Mouse (Mus musculus): ENCODE results near the gene Rps6kb2. TPM values are rescaled to one million over a fixed set of nuclear protein-coding genes. Genes with fewer than 3 reads are reported as not detected.

The Rps6kb2 gene
- polyA plus RNA-seq, 1 experiment, result 35.9 TPM

DNA sequence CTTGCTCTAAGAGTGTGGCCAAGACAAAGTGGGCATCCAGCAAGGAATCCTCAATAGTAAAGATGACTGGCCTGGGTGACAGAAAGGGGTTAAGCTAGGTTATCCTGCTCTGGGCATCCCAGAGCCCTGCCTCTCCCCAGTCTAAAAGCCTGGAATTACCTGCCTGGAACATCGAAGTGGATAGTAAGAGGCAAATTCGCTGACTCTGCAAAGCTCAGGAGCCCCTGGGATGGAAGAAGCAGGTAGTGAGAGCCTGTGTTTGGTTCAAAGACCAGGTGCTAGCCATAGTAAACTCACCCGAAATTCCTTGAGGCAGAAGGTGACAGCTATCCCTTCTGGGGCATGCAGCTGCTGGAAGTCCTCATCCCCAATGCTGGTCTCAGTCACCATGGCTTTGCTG, 34.0 kb upstream of the Rps6kb2 start:
- TF ChIP-seq CTCF (IDR thresholded peaks at IDR 0.05; ENCODE audit: borderline replicate concordance, insufficient read depth, low read length) (no peak), POLR2A (IDR thresholded peaks at IDR 0.05; ENCODE audit: low read depth, low read length) (0 out of 2 replicates have a peak, but pooled peaks have one; percentile 11)
- Histone ChIP-seq H3K27ac (ENCODE audit: insufficient read depth, low read length) (no peak overlapping the region), H3K4me3 (ENCODE audit: insufficient read depth, low read length) (no peak overlapping the region), H3K4me1 (ENCODE audit: control insufficient read depth, insufficient read depth, low read length) (peaks cover 20% of the 10 kb centered on the region)

DNA sequence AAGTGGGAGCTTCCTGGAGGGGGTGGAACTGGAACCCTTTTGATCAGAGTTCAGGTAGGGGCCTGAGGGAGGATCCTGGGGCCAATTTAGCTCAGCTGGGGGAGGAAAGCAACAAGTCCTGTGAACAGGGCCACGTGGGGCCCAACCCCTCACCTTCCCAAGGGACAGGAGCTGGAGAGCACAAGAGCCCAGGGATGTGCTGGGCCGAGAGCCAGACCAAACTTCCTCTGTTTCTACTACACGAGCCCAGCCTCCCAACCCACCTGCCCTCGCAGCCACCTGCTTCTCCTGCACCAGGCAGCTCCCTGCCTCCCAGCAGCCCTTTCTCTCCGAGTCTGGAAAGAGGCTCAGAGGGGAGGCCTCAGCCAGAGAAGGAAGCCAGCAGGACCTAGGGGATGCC, 33.4 kb upstream of the Rps6kb2 start:
- no peak for TF ChIP-seq CTCF (IDR thresholded peaks at IDR 0.05; ENCODE audit: borderline replicate concordance, insufficient read depth, low read length)
- Histone ChIP-seq H3K27ac (ENCODE audit: insufficient read depth, low read length) (no peak overlapping the region), H3K4me3 (ENCODE audit: insufficient read depth, low read length) (no peak overlapping the region), H3K4me1 (ENCODE audit: control insufficient read depth, insufficient read depth, low read length) (peaks cover 21% of the 10 kb centered on the region)

DNA sequence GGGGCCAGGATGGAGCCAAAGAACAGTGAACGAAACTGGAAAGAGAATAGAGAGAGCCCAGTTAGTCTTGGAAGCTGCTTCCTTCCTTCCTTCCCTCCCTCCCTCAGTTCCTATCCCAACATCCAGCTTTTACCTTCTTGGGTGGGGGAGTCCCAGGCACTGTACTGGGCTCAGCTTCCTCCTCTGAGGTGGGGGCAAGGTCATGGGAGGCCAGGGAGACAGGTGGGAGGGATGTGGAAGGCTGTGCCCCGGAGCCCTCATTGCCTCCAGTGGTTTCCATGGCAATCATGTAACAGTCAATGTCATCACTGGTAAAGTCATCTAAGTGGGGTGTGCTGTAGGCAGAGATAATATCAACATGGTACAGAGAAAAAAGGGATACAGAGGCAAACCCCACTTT, 32.9 kb upstream of the Rps6kb2 start:
- Histone ChIP-seq H3K4me1 (ENCODE audit: control insufficient read depth, insufficient read depth, low read length) (peaks cover 24% of the 10 kb centered on the region), H3K4me3 (ENCODE audit: insufficient read depth, low read length) (no peak overlapping the region), H3K27ac (ENCODE audit: insufficient read depth, low read length) (no peak overlapping the region)
- TF ChIP-seq CTCF (IDR thresholded peaks at IDR 0.05; ENCODE audit: borderline replicate concordance, insufficient read depth, low read length) (no peak), POLR2A (IDR thresholded peaks at IDR 0.05; ENCODE audit: low read depth, low read length) (no peak)

DNA sequence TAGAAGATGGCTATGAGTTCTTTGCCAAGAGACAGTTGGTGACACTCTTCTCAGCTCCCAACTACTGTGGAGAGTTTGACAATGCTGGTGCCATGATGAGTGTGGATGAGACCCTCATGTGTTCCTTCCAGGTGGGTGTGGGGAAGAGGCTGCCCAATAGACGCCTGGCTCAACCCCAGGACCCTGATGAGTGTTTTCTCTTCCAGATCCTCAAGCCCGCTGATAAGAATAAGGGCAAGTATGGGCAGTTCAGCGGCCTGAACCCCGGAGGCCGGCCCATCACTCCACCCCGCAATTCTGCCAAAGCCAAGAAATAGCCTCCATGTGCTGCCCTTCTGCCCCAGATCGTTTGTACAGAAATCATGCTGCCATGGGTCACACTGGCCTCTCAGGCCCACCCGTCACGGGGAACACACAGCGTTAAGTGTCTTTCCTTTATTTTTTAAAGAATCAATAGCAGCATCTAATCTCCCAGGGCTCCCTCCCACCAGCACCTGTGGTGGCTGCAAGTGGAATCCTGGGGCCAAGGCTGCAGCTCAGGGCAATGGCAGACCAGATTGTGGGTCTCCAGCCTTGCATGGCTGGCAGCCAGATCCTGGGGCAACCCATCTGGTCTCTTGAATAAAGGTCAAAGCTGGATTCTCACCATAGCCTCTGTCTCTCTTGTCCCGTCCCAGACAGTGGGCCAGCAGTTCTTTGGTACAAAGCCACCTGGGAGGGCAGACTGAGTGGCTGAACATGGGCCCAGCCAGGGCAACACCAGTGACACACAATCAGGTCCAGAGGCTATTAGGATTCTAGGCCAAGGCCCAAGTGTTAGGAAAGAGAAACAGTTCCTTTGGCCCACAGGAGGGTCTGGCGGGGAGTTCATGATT, 31.9 kb upstream of the Rps6kb2 start:
- TF ChIP-seq CTCF (IDR thresholded peaks at IDR 0.05; ENCODE audit: borderline replicate concordance, insufficient read depth, low read length) (no peak), POLR2A (IDR thresholded peaks at IDR 0.05; ENCODE audit: low read depth, low read length) (peak; percentile 15; the same call in 1 of the 2 replicates)
- no peak overlapping the region for H3K27ac ChIP-seq (ENCODE audit: insufficient read depth, low read length)
- H3K4me3 ChIP-seq (ENCODE audit: insufficient read depth, low read length), result no peak overlapping the region
- H3K4me1 ChIP-seq (ENCODE audit: control insufficient read depth, insufficient read depth, low read length), result peaks cover 21% of the 10 kb centered on the region

DNA sequence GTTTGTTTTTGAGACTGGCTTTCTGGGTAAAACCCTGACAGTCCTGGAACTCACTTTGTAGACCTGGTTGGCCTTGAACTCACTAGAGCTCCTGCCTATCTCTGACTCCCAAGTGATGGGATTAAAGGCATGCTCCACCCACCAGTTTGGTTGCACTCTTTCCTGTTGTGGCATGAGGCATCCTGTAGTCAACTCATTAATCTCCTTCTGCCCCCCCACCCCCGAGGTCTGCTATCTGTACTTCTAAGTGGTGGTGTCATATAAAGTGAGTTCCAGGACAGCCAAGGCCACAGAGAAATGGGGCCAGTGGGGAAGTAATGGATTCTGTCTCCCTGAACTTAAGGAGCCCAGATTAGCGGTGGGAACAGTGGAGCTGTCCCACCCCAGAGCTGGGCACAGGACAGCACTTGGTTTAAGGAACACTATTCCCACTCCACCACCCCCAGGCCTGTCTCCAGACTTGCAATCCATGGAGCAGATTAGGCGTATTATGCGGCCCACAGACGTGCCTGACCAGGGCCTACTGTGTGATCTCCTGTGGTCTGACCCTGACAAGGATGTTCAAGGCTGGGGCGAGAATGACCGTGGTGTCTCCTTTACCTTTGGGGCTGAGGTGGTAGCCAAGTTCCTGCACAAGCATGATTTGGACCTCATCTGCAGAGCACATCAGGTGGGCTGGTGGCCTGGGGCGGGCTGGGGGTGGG, 31.0 kb upstream of the Rps6kb2 start:
- Histone ChIP-seq H3K4me3 (ENCODE audit: insufficient read depth, low read length) (no peak overlapping the region), H3K27ac (ENCODE audit: insufficient read depth, low read length) (no peak overlapping the region), H3K4me1 (ENCODE audit: control insufficient read depth, insufficient read depth, low read length) (peaks cover 19% of the 10 kb centered on the region)
- peak; percentile 14; the same call in 1 of the 2 replicates for TF ChIP-seq POLR2A (IDR thresholded peaks at IDR 0.05; ENCODE audit: low read depth, low read length)
- TF ChIP-seq CTCF (IDR thresholded peaks at IDR 0.05; ENCODE audit: borderline replicate concordance, insufficient read depth, low read length), result no peak

DNA sequence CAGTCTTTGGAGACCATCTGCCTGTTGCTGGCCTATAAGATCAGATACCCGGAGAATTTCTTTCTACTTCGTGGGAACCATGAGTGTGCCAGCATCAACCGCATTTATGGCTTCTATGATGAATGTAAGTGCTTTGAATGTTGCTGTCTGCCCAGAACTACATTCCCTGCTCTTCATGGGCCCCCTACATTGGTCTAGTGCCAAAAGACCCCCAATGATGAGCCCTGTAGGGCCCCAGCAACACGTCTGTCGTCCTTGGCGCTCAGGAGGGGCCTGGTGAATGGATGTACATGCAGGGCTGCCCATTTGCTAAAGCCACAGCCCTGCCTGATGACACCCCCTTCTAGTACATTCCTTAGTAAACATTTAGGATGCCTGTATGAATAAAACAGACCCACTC, 30.0 kb upstream of the Rps6kb2 start:
- H3K27ac ChIP-seq (ENCODE audit: insufficient read depth, low read length), result no peak overlapping the region
- TF ChIP-seq POLR2A (IDR thresholded peaks at IDR 0.05; ENCODE audit: low read depth, low read length) (no peak), CTCF (IDR thresholded peaks at IDR 0.05; ENCODE audit: borderline replicate concordance, insufficient read depth, low read length) (no peak)
- H3K4me1 ChIP-seq (ENCODE audit: control insufficient read depth, insufficient read depth, low read length), result peaks cover 19% of the 10 kb centered on the region
- peak overlapping the region; percentile 94 for H3K4me3 ChIP-seq (ENCODE audit: insufficient read depth, low read length)

DNA sequence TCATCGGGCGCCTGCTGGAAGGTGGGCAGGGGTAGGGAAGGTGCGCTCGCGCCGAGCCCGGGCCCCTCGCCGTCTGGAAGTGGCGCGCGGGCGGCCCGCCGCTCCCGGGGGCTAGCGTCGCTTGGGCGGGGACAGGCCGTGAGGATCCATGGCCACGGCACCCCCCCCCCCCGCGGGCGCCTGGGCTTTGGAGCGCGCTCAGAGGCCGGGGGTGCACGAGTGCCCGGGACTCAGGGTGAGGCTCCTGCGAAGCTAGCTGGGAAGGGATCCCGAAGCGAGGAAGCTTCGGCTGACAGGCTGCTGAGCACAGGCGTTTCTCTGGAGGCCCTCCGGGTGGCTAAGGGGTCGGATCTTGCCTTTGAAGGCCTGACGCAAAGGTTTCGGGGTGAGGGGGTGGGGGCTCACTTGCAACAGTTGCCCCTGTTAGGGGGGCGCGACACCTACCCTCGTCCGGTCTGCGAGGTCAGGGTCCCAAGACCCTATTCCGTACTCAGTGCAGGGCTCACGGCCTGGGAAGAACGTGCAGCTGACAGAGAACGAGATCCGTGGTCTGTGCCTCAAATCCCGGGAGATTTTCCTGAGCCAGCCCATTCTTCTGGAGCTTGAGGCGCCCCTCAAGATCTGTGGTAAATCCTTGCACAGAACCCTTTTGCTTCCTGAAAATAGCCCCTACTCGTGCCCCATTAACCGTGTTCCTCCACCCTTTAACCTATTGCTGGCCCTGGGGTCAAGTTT, 29.3 kb upstream of the Rps6kb2 start:
- peaks cover 19% of the 10 kb centered on the region for H3K4me1 ChIP-seq (ENCODE audit: control insufficient read depth, insufficient read depth, low read length)

DNA sequence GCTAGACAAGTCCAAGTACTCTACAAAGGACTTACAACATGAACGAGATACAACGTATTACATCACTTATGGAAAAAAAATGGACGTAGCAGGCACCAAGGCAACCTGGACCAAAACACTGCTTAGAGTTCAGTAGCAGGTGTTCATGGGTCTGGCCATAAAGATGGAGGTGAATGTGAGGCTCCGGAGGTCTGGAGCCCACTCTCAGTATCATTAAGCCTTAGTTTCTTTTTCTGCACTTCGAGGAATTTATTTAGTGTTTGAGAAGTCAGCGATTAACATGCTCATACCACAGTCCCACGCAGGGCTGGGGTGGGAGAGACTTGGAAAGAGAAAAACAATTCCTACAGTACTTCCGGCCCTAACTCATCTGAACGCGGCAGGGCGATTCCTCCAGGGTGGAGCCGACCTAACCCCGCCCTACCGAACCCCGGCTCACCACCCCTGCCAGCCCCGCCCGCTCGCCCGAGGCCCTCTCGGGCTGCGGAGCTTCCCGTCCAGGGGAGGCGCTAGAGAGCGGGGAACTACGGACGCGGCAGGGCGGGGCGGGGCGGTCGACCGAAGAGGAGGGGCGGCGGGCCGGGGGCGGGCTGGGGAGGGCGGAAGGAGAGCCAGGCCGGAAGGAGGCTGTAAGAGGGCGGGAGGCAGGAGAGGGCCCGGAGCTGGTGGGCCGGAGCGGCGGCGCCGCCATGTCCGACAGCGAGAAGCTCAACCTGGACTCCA, 28.5 kb upstream of the Rps6kb2 start, which contains the start of gene Ppp1ca:
Ppp1ca (plus strand) TSS at position 538 of the 723 bp plus-strand sequence.
- TF ChIP-seq CTCF (IDR thresholded peaks at IDR 0.05; ENCODE audit: borderline replicate concordance, insufficient read depth, low read length), result peak; percentile 47; the same call in 1 of the 2 replicates
- TF ChIP-seq POLR2A (IDR thresholded peaks at IDR 0.05; ENCODE audit: low read depth, low read length), result peak; percentile 89
- Histone ChIP-seq H3K27ac (ENCODE audit: insufficient read depth, low read length) (peak within 1 kb of the TSS; percentile 76), H3K4me3 (ENCODE audit: insufficient read depth, low read length) (peak within 1 kb of the TSS; percentile 94), H3K4me1 (ENCODE audit: control insufficient read depth, insufficient read depth, low read length) (peaks cover 18% of the 10 kb centered on the region)

More for the DNA sequence above, 29.3 kb upstream of the Rps6kb2 start:
- peak overlapping the region; percentile 76 for H3K27ac ChIP-seq (ENCODE audit: insufficient read depth, low read length)
- H3K4me3 ChIP-seq (ENCODE audit: insufficient read depth, low read length), result peak overlapping the region; percentile 94
- TF ChIP-seq POLR2A (IDR thresholded peaks at IDR 0.05; ENCODE audit: low read depth, low read length), result no peak
- TF ChIP-seq CTCF (IDR thresholded peaks at IDR 0.05; ENCODE audit: borderline replicate concordance, insufficient read depth, low read length), result no peak

DNA sequence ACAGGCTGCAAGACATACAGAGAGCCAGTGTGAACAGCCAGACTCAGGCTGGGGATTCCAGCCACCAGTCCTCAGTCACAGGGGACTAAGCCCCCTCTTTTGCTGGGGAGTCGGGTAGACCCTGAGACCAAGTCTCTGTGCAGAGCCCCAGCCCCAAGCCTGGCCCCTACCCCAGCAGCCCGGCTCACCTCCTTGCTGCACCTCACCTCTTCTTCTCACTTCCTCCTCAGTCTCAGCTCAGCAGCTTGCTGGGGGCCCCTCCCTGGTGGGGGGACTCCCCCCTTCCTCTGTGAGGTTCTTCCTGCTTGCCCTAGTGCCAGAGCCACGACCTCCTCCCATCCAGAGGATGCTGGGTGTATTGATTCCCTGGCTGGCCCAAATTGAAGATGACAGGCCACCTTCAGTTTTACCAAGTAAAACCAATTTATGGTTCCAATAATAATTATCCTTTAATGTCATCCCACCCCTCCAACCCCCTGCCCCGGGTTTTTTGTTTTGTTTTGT, 27.7 kb upstream of the Rps6kb2 start, which contains the start of gene Tbc1d10c:
Tbc1d10c (minus strand) TSS at position 454 of the 504 bp plus-strand sequence.
- peaks cover 10% of the 10 kb centered on the region for H3K4me1 ChIP-seq (ENCODE audit: control insufficient read depth, insufficient read depth, low read length)
- H3K4me3 ChIP-seq (ENCODE audit: insufficient read depth, low read length), result peak within 1 kb of the TSS; percentile 94
- H3K27ac ChIP-seq (ENCODE audit: insufficient read depth, low read length), result peak within 1 kb of the TSS; percentile 76
- TF ChIP-seq POLR2A (IDR thresholded peaks at IDR 0.05; ENCODE audit: low read depth, low read length) (no peak), CTCF (IDR thresholded peaks at IDR 0.05; ENCODE audit: borderline replicate concordance, insufficient read depth, low read length) (no peak)
